Mouse (Mus musculus) thymus, adult 2 months (tissue): ENCODE measurements at regions not wholly inside any gene's neighbourhood (a gene's known extent, or its start where the extent isn't known, plus 50 kb on each side); places are given as distances from the start of the nearest gene placed in this dataset.

Experiments
- CTCF ChIP-seq: fragments of 200-500 bp; IDR thresholded peaks from 2 replicates; pipeline ENCODE4 v1.5.1; 2012; ENCODE audit warnings: mild to moderate bottlenecking, control low read depth, low read length, moderate library complexity, borderline replicate concordance; ENCODE audit not compliant: control insufficient read depth, poor library complexity, insufficient read depth; ENCODE audit errors: extremely low read depth
- POLR2A ChIP-seq: fragments of 200-500 bp; IDR thresholded peaks from 2 replicates; pipeline ENCODE4 v1.6.1; 2012; ENCODE audit warnings: mild to moderate bottlenecking, low read length, control low read depth, moderate library complexity; ENCODE audit not compliant: control insufficient read depth, poor library complexity, insufficient read depth; ENCODE audit errors: extremely low read depth

GRCm38 (mm10) chr5:3197952-3198841, 143.1 kb upstream of the Cdk6 start:
- TF ChIP-seq POLR2A (no peak), CTCF (no peak)
